Mouse (Mus musculus) lung, adult 2 months (tissue): ENCODE data around the gene Cpxm2. TPM values are rescaled to one million over a fixed set of nuclear protein-coding genes. Genes with fewer than 3 reads are reported as not detected.

Source experiments
- DNase-seq: peaks from one replicate; pipeline ENCODE4 v3.0.0; 2022
- H3K4me1 ChIP-seq: fragments of 200-500 bp; 2 replicates; pipeline ENCODE4 v1.6.1; 2011; ENCODE audit warnings: low read length; ENCODE audit not compliant: control insufficient read depth, insufficient read depth
- H3K4me3 ChIP-seq: fragments of 200-500 bp; replicated peaks from 2 replicates; pipeline ENCODE3; 2011; ENCODE audit warnings: low read depth, mild to moderate bottlenecking, control low read depth, low read length; ENCODE audit errors: extremely low read depth
- CTCF ChIP-seq: fragments of 200-500 bp; IDR thresholded peaks from 2 replicates; pipeline ENCODE4 v1.5.1; 2011; ENCODE audit warnings: mild to moderate bottlenecking, low read length, control low read depth; ENCODE audit not compliant: insufficient read depth
- POLR2A ChIP-seq: fragments of 200-500 bp; IDR thresholded peaks from 2 replicates; pipeline ENCODE4 v1.6.1; 2011; ENCODE audit warnings: low read depth, mild to moderate bottlenecking, control low read depth, low read length, borderline replicate concordance; ENCODE audit errors: extremely low read depth
- WGBS: fragments of 180-500 bp; shearing (Covaris S2); methylation state at CpG from one replicate; pipeline ENCODE4 v1.1.7; 2018; 5-methylcytosine and 5-hydroxymethylcytosine counted together
- polyA plus RNA-seq: library from polyadenylated mRNA; depleted of rRNA; stranded (reverse); fragments of >200 nt; gene quantifications from 2 replicates; pipeline ENCODE4 v1.2.3, GENCODE M21; 2012; rRNA removed

Cpxm2 gene
- polyA plus RNA-seq, 1 experiment = 5.4 TPM

- Histone ChIP-seq H3K4me3 (no peak overlapping the region), H3K4me1 (no peaks in the 10 kb centered on the region)
- DNase-seq = no peak
- TF ChIP-seq POLR2A (no peak), CTCF (no peak)
- WGBS = 77% methylated on average over 14 of the region's 14 CpGs
Measured at GRCm38 (mm10) chr7:132005996-132006696, 148.4 kb downstream of the Cpxm2 start.

- no peak for DNase-seq
- TF ChIP-seq POLR2A (no peak), CTCF (no peak)
- H3K4me1 ChIP-seq = no peaks in the 10 kb centered on the region
- no peak overlapping the region for H3K4me3 ChIP-seq
- WGBS = 70% methylated on average over 3 of the region's 3 CpGs
Measured at GRCm38 (mm10) chr7:131992873-131993272, 161.7 kb downstream of the Cpxm2 start.

GRCm38 (mm10) chr7:131992226-131992625 lies 162.3 kb downstream of the Cpxm2 start:
- WGBS = 44% methylated on average over 1 of the region's 1 CpGs
- no peaks in the 10 kb centered on the region for H3K4me1 ChIP-seq
- DNase-seq = no peak
- TF ChIP-seq POLR2A (no peak), CTCF (no peak)
- H3K4me3 ChIP-seq = no peak overlapping the region

GRCm38 (mm10) chr7:131989056-131989455 lies 165.5 kb downstream of the Cpxm2 start:
- 18% methylated on average over 6 of the region's 6 CpGs for WGBS

More at GRCm38 (mm10) chr7:131989056-131989455, 165.5 kb downstream of the Cpxm2 start:
- Histone ChIP-seq H3K4me3 (no peak overlapping the region), H3K4me1 (no peaks in the 10 kb centered on the region)
- TF ChIP-seq CTCF = no peak
- no peak for TF ChIP-seq POLR2A
- no peak for DNase-seq

Other genes starting within 250 kb of the Cpxm2 start
- not detected in 2 replicates for gene Gpr26, start 188.3 kb downstream of the Cpxm2 start, polyA plus RNA-seq
- gene Chst15, start 162.5 kb upstream of the Cpxm2 start, polyA plus RNA-seq = 14.1 and 14.7 TPM in 2 replicates